Mouse (Mus musculus): ENCODE measurements around the gene Olfr800. TPM values are rescaled to one million over a fixed set of nuclear protein-coding genes. Genes with fewer than 3 reads are reported as not detected.

Olfr800 gene
- polyA plus RNA-seq (2012; rRNA removed) = not detected in 2 replicates

GRCm38 (mm10) chr10:129657394-129657793, at the start of gene Olfr800:
Gene Olfr800 (plus strand): TSS chr10:129657694.
- TF ChIP-seq CTCF (IDR thresholded peaks at IDR 0.05; ENCODE audit: extremely low read depth, insufficient read depth, low read length) = no peak
- TF ChIP-seq POLR2A (IDR thresholded peaks at IDR 0.05; ENCODE audit: extremely low read depth, insufficient read depth, low read length) = no peak
- Histone ChIP-seq H3K27ac (ENCODE audit: insufficient read depth, low read length) (no peak within 1 kb of the TSS), H3K4me3 (ENCODE audit: insufficient read depth, low read length) (no peak within 1 kb of the TSS), H3K4me1 (ENCODE audit: control insufficient read depth, insufficient read depth, low read length) (no peaks in the 10 kb centered on the region)

GRCm38 (mm10) chr10:129612470-129612869, 45.0 kb upstream of the Olfr800 start, which contains the start of gene Olfr796:
Gene Olfr796 (minus strand): TSS chr10:129612570.
- TF ChIP-seq CTCF (IDR thresholded peaks at IDR 0.05; ENCODE audit: extremely low read depth, insufficient read depth, low read length) = no peak
- TF ChIP-seq POLR2A (IDR thresholded peaks at IDR 0.05; ENCODE audit: extremely low read depth, insufficient read depth, low read length) = no peak
- no peak within 1 kb of the TSS for H3K4me3 ChIP-seq (ENCODE audit: insufficient read depth, low read length)

GRCm38 (mm10) chr10:129621724-129622123, 35.8 kb upstream of the Olfr800 start:
- no peak overlapping the region for H3K4me3 ChIP-seq (ENCODE audit: insufficient read depth, low read length)
- no peak overlapping the region for H3K27ac ChIP-seq (ENCODE audit: insufficient read depth, low read length)
- TF ChIP-seq POLR2A (IDR thresholded peaks at IDR 0.05; ENCODE audit: extremely low read depth, insufficient read depth, low read length) (no peak), CTCF (IDR thresholded peaks at IDR 0.05; ENCODE audit: extremely low read depth, insufficient read depth, low read length) (no peak)
- no peaks in the 10 kb centered on the region for H3K4me1 ChIP-seq (ENCODE audit: control insufficient read depth, insufficient read depth, low read length)

More at GRCm38 (mm10) chr10:129612470-129612869, 45.0 kb upstream of the Olfr800 start, which contains the start of gene Olfr796:
- H3K4me1 ChIP-seq (ENCODE audit: control insufficient read depth, insufficient read depth, low read length) = no peaks in the 10 kb centered on the region
- H3K27ac ChIP-seq (ENCODE audit: insufficient read depth, low read length) = no peak within 1 kb of the TSS

GRCm38 (mm10) chr10:129623251-129623650, 34.2 kb upstream of the Olfr800 start:
- TF ChIP-seq CTCF (IDR thresholded peaks at IDR 0.05; ENCODE audit: extremely low read depth, insufficient read depth, low read length) (no peak), POLR2A (IDR thresholded peaks at IDR 0.05; ENCODE audit: extremely low read depth, insufficient read depth, low read length) (no peak)
- no peaks in the 10 kb centered on the region for H3K4me1 ChIP-seq (ENCODE audit: control insufficient read depth, insufficient read depth, low read length)

GRCm38 (mm10) chr10:129627834-129628233, 29.7 kb upstream of the Olfr800 start, which contains the start of gene Olfr798:
Gene Olfr798 (minus strand): TSS chr10:129627934.
- TF ChIP-seq CTCF (IDR thresholded peaks at IDR 0.05; ENCODE audit: extremely low read depth, insufficient read depth, low read length) (no peak), POLR2A (IDR thresholded peaks at IDR 0.05; ENCODE audit: extremely low read depth, insufficient read depth, low read length) (no peak)
- H3K4me1 ChIP-seq (ENCODE audit: control insufficient read depth, insufficient read depth, low read length) = no peaks in the 10 kb centered on the region

More at GRCm38 (mm10) chr10:129623251-129623650, 34.2 kb upstream of the Olfr800 start:
- no peak overlapping the region for H3K27ac ChIP-seq (ENCODE audit: insufficient read depth, low read length)
- H3K4me3 ChIP-seq (ENCODE audit: insufficient read depth, low read length) = no peak overlapping the region

GRCm38 (mm10) chr10:129637184-129637583, 20.3 kb upstream of the Olfr800 start, which contains the start of gene Olfr799:
Gene Olfr799 (plus strand): TSS chr10:129637484.
- Histone ChIP-seq H3K4me3 (ENCODE audit: insufficient read depth, low read length) (no peak within 1 kb of the TSS), H3K27ac (ENCODE audit: insufficient read depth, low read length) (no peak within 1 kb of the TSS), H3K4me1 (ENCODE audit: control insufficient read depth, insufficient read depth, low read length) (no peaks in the 10 kb centered on the region)
- no peak for TF ChIP-seq CTCF (IDR thresholded peaks at IDR 0.05; ENCODE audit: extremely low read depth, insufficient read depth, low read length)
- TF ChIP-seq POLR2A (IDR thresholded peaks at IDR 0.05; ENCODE audit: extremely low read depth, insufficient read depth, low read length) = no peak

More at GRCm38 (mm10) chr10:129627834-129628233, 29.7 kb upstream of the Olfr800 start, which contains the start of gene Olfr798:
- Histone ChIP-seq H3K27ac (ENCODE audit: insufficient read depth, low read length) (no peak within 1 kb of the TSS), H3K4me3 (ENCODE audit: insufficient read depth, low read length) (no peak within 1 kb of the TSS)

GRCm38 (mm10) chr10:129651763-129652162, 5.7 kb upstream of the Olfr800 start:
- Histone ChIP-seq H3K27ac (ENCODE audit: insufficient read depth, low read length) (no peak overlapping the region), H3K4me1 (ENCODE audit: control insufficient read depth, insufficient read depth, low read length) (no peaks in the 10 kb centered on the region), H3K4me3 (ENCODE audit: insufficient read depth, low read length) (no peak overlapping the region)
- no peak for TF ChIP-seq CTCF (IDR thresholded peaks at IDR 0.05; ENCODE audit: extremely low read depth, insufficient read depth, low read length)
- no peak for TF ChIP-seq POLR2A (IDR thresholded peaks at IDR 0.05; ENCODE audit: extremely low read depth, insufficient read depth, low read length)

GRCm38 (mm10) chr10:129673765-129674164, 16.3 kb downstream of the Olfr800 start, which contains the start of gene Olfr801:
Gene Olfr801 (minus strand): TSS chr10:129673865.
- no peaks in the 10 kb centered on the region for H3K4me1 ChIP-seq (ENCODE audit: control insufficient read depth, insufficient read depth, low read length)
- H3K27ac ChIP-seq (ENCODE audit: insufficient read depth, low read length) = no peak within 1 kb of the TSS
- TF ChIP-seq CTCF (IDR thresholded peaks at IDR 0.05; ENCODE audit: extremely low read depth, insufficient read depth, low read length) (no peak), POLR2A (IDR thresholded peaks at IDR 0.05; ENCODE audit: extremely low read depth, insufficient read depth, low read length) (no peak)
- no peak within 1 kb of the TSS for H3K4me3 ChIP-seq (ENCODE audit: insufficient read depth, low read length)

GRCm38 (mm10) chr10:129688069-129688468, 30.6 kb downstream of the Olfr800 start, which contains the start of gene Olfr802:
Gene Olfr802 (minus strand): TSS chr10:129688169.
- Histone ChIP-seq H3K4me1 (ENCODE audit: control insufficient read depth, insufficient read depth, low read length) (no peaks in the 10 kb centered on the region), H3K27ac (ENCODE audit: insufficient read depth, low read length) (no peak within 1 kb of the TSS), H3K4me3 (ENCODE audit: insufficient read depth, low read length) (no peak within 1 kb of the TSS)
- TF ChIP-seq CTCF (IDR thresholded peaks at IDR 0.05; ENCODE audit: extremely low read depth, insufficient read depth, low read length) (no peak), POLR2A (IDR thresholded peaks at IDR 0.05; ENCODE audit: extremely low read depth, insufficient read depth, low read length) (no peak)

GRCm38 (mm10) chr10:129694186-129694585, 36.7 kb downstream of the Olfr800 start, which contains the start of gene Olfr803:
Gene Olfr803 (minus strand): TSS chr10:129694286.
- Histone ChIP-seq H3K27ac (ENCODE audit: insufficient read depth, low read length) (no peak within 1 kb of the TSS), H3K4me3 (ENCODE audit: insufficient read depth, low read length) (no peak within 1 kb of the TSS), H3K4me1 (ENCODE audit: control insufficient read depth, insufficient read depth, low read length) (no peaks in the 10 kb centered on the region)
- TF ChIP-seq CTCF (IDR thresholded peaks at IDR 0.05; ENCODE audit: extremely low read depth, insufficient read depth, low read length) (no peak), POLR2A (IDR thresholded peaks at IDR 0.05; ENCODE audit: extremely low read depth, insufficient read depth, low read length) (no peak)

Measured in cortical plate, adult 2 months (tissue).